Mouse (Mus musculus): Measurements from ENCODE around the gene Bcl6b. TPM values are rescaled to one million over a fixed set of nuclear protein-coding genes. Genes with fewer than 3 reads are reported as not detected.

Bcl6b gene
- 1 to 10 TPM; 7.1 to 8.6 TPM for total RNA-seq (2021)

DNA sequence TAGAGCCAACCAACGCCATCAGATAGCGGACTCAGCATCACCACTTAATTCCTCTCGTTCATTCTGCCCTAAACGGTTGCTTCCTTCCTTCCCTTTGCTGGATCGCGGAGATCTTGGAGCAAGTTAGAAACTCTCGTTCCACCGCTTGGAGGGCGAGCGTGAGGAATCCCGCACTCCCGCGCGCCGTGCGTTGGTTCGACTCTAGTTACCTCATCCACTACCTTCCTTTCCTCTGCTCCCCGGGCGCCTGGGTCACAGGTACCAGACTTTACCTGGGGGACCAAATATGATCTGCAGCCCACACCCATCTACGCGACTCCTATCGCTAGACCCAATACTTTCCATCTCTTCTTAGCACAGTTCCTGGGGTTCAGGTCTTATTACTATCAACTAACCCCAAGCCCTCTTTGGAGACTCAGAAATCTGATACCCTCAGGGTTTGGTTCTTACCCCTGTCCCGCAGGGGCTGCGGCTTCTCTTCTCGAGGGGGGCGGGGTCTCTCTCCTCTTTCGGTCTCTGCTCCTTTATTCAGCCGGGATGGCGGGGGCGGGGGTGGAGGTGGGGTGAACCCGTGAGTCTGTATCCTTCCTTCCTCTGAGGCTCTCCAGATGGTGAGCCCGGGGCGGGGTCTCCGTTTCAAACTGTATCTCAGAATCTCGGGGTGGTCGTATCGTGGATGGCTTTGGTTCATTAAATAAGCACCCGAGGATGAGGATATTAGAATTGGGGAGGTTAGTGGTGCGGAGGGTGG is at the start of gene Bcl6b:
Gene Bcl6b, minus strand, starts transcription at position 539 of the 751 bp plus-strand sequence.
- intact Hi-C loops (cut with DNase I), result no loop called here
- DNase-seq (ENCODE audit: extremely low spot score in 1 of 2, low spot score in 2 of 2), result peak in 1 of 2 experiments; percentile 70

DNA sequence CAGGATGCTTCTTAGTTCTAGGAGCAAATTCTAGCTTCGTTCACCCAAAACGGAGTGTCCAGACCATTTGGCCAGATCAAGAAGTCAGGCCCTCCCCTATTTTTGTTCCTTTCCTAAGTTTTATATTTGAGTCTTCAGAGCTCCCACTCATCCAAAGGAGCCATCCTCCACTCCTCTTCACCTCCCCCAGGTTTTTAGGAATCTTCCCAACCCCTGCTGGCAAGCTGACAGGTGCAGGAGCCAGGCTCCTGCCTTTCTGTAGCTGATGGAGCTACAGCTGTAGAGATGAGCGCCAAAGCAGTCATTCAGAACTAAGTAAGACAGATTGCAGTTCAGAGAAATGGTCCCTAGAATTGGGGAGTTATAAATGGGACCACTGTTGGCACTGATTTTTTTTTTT is 49.4 kb upstream of the Bcl6b start:
- no peak for DNase-seq (ENCODE audit: extremely low spot score in 1 of 2, low spot score in 2 of 2)
- intact Hi-C loops (cut with DNase I), result no loop called here

DNA sequence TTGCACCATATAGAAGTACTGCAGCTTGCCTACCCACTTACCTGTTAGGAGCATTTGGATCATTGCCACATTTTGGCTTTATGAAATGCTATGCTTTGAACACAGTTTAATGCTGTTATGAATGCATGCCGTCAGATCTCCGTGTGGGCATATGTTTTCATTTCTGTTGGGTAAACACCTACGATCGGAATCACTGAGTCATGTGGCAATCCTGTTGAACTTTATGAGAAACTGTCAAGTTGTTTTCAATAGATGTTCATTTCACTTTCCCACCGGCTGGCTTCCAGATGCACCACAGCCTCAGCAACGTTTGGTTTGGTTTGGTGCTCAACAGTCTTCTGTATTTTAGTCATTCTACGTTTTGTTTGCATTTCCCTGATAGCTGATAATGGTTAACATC is 42.0 kb upstream of the Bcl6b start:
- DNase-seq (ENCODE audit: extremely low spot score in 1 of 2, low spot score in 2 of 2), result no peak
- intact Hi-C loops (cut with DNase I), result no loop called here

- intact Hi-C loops (cut with DNase I), result no loop called here
- DNase-seq (ENCODE audit: extremely low spot score in 1 of 2, low spot score in 2 of 2), result no peak
Observed at GRCm38 (mm10) chr11:70266405-70266804, 36.8 kb upstream of the Bcl6b start.

- intact Hi-C loops (cut with DNase I), result no loop called here
- no peak for DNase-seq (ENCODE audit: extremely low spot score in 1 of 2, low spot score in 2 of 2)
Observed at GRCm38 (mm10) chr11:70265819-70266218, 36.2 kb upstream of the Bcl6b start.

DNA sequence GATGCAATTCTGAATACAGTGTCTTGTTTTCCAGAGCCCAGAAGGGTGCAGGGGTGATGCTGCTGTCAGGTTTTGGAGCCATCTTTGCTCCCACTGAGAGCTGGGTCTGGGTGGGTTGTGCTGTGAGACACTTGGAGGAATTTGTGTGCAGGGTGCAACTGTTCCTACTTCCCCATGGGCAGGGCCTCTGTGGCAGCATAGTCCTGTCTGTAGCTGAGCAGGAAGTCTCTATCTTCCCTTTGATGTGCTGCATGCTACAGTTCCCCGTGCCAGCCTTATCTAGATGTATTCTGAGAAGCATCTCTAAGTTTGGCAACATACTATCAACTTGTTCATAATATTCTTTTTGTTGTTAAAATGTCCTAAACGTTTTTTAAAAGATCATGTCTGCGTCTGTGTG is 35.7 kb upstream of the Bcl6b start:
- intact Hi-C loops (cut with DNase I), result no loop called here
- no peak for DNase-seq (ENCODE audit: extremely low spot score in 1 of 2, low spot score in 2 of 2)

DNA sequence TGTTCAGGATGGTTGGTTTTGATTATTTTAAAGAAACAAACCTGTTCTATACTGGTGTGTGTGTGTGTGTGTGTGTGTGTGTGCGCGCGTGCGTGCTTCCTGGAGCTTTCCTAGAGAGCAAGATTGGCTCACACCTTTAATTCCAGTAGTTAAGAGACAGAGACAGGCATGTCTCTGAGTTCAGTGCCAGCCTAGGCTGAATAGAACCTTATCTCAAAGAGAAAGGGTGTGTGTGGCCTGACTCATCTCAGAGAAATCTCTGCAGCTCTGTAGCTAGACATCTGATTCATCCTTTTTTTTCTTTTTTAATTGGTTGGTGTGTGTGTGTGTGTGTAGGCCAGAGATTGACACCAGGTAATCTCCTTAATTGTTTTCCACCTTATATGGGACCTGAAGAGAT is 29.4 kb upstream of the Bcl6b start:
- intact Hi-C loops (cut with DNase I), result no loop called here

GRCm38 (mm10) chr11:70254931-70255531 is 25.4 kb upstream of the Bcl6b start, which contains the start of gene Alox12:
Gene Alox12 (minus strand): TSS chr11:70255353.
- peak in 1 of 2 experiments; percentile 56 for DNase-seq (ENCODE audit: extremely low spot score in 1 of 2, low spot score in 2 of 2)
- intact Hi-C loops (cut with DNase I), result loop anchor here (2.0 kb wide), 1 partner anchor 54 kb away; no protein-coding TSS in a partner anchor

More for the DNA sequence above, 29.4 kb upstream of the Bcl6b start:
- no peak for DNase-seq (ENCODE audit: extremely low spot score in 1 of 2, low spot score in 2 of 2)

- no peak for DNase-seq (ENCODE audit: extremely low spot score in 1 of 2, low spot score in 2 of 2)
- intact Hi-C loops (cut with DNase I), result loop anchor here (2.0 kb wide), 1 partner anchor 54 kb away; no protein-coding TSS in a partner anchor
Observed at GRCm38 (mm10) chr11:70254337-70254736, 24.7 kb upstream of the Bcl6b start.

DNA sequence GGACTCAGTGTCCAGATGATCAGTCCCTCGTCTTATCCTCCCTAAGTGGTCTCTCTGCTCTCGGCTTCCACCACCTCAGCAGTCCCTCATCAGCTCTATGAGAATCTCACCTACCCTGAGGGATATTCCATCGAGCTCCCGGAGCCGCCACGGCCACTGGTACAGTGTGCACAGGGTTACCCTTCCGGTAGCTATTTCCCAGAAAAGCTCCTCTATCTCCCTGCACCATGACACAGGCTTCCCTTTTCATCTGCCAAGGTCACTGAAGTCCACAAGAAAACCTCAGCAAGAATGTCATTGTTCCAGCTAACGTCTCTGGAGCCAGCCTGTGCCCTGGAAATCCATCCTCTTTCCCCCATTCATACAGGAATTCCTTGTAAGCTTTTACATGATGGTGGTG is 22.3 kb upstream of the Bcl6b start:
- intact Hi-C loops (cut with DNase I), result no loop called here
- DNase-seq (ENCODE audit: extremely low spot score in 1 of 2, low spot score in 2 of 2), result no peak

GRCm38 (mm10) chr11:70250150-70250549 is 20.6 kb upstream of the Bcl6b start:
- no peak for DNase-seq (ENCODE audit: extremely low spot score in 1 of 2, low spot score in 2 of 2)
- intact Hi-C loops (cut with DNase I), result no loop called here

- DNase-seq (ENCODE audit: extremely low spot score in 1 of 2, low spot score in 2 of 2), result peak in 1 of 2 experiments; percentile 64
- intact Hi-C loops (cut with DNase I), result no loop called here
Observed at GRCm38 (mm10) chr11:70247136-70247845, 17.7 kb upstream of the Bcl6b start.

DNA sequence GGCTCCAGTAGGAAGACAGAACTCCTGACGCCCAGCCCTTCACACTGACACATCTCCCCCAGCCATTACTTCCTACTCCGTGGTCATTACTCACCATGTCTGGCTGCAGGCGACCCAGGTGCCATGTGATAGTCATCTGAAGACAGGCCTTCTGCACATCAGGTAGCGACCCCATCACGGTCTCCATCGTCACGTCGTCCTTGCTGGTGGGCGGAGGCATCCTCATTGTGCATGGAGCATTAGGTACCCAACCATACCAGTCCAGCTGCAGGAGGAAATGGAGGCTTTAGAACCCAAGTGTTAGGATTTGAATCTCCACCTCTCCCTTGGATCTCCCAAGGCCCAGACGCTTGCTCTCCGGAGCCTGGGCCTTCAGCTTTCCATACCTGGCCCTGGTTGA is 13.0 kb upstream of the Bcl6b start:
- DNase-seq (ENCODE audit: extremely low spot score in 1 of 2, low spot score in 2 of 2), result no peak
- intact Hi-C loops (cut with DNase I), result no loop called here

- intact Hi-C loops (cut with DNase I), result no loop called here
- peak; percentile 80 to 83 for DNase-seq (ENCODE audit: extremely low spot score in 1 of 2, low spot score in 2 of 2)
Observed at GRCm38 (mm10) chr11:70239541-70240279, 10.1 kb upstream of the Bcl6b start, which contains the start of the genes Gm21988 and Rnasek. Gene Gm21988 (minus strand): TSS chr11:70239830. Gene Rnasek (minus strand): TSS chr11:70239842.

DNA sequence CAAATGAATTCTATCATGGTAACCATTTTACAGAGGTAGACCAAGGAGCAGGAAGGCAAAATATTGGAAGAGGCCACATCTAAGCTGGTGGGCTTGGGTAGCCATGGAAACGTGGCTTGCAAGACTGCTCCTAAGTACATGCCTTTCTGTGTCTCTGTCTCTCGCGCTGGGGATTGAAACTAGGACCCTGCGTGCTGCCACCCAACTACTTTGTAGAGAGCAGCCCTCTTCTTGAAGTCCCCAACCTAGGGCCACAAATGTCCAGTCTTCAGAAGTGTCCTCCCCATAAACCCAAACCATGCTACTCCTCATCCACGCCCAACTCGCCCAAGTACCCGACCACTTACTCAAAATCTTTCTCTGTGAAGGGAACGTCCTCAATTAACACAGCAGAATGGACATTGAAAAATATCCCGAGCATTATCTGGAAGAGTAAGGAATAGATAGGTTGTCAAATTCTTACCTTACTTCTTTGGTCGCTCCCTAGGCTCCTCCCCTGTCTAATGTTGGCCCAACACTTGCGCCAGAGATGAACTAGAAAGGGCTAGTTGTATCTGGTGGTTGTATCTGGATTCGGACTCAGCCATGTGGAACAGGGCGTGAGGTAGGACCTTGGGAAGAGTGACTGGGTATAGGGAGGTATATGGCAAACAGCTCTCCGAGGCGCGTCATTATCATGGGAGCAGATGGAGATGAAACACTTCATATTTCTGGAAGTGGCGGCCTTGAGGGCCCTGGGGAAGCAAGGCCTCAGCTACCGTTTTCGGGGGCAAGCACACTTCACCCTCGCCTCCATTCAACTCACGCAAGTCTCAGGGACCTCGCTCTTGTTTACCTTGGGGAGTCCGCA is 9.2 kb upstream of the Bcl6b start:
- no peak for DNase-seq (ENCODE audit: extremely low spot score in 1 of 2, low spot score in 2 of 2)
- intact Hi-C loops (cut with DNase I), result no loop called here

DNA sequence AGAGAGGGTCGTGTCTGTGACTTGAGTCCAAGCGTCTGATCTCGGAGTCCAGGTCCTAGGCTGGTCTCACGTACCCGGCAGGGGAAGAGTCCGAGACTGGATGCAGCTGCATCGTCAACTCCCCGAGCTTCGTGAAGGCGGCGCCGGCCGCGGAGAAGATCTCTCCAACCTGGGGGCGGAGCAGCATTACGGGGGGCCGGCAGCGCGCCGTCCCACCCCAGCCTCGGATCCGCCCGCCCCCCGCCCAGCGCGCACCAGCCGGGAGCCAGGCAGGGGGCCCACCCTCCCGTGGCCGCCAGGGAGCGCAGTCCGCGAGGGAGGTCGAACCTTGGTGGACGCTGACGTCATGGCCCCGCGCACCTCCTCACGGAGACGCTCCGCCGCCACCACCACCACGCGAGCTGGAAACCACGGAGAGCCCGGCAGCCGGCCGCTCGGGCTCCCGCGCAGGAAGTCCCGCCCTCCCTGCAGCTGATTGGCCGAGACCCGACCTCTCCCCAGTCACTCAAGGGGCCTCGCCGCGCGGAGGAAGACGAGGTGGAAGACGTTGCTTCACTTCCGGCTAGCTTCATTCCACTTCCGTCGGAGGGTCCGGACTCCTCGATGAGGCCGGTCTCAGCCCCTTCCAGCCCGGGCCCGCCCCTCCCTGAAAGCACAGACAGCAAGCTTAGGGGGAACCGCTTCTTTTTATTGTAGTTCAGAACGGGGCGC is 8.0 kb upstream of the Bcl6b start, which contains the start of gene 0610010K14Rik:
Gene 0610010K14Rik, minus strand, starts transcription at position 458 of the 711 bp plus-strand sequence.
- intact Hi-C loops (cut with DNase I), result no loop called here

GRCm38 (mm10) chr11:70236717-70237116 is 7.1 kb upstream of the Bcl6b start:
- DNase-seq (ENCODE audit: extremely low spot score in 1 of 2, low spot score in 2 of 2), result no peak
- intact Hi-C loops (cut with DNase I), result no loop called here

More for the DNA sequence above, 8.0 kb upstream of the Bcl6b start, which contains the start of gene 0610010K14Rik:
- DNase-seq (ENCODE audit: extremely low spot score in 1 of 2, low spot score in 2 of 2), result peak; percentile 98 to 99
